ENCODE assay signal across 7 mouse cellular contexts in the genomic region with DNA sequence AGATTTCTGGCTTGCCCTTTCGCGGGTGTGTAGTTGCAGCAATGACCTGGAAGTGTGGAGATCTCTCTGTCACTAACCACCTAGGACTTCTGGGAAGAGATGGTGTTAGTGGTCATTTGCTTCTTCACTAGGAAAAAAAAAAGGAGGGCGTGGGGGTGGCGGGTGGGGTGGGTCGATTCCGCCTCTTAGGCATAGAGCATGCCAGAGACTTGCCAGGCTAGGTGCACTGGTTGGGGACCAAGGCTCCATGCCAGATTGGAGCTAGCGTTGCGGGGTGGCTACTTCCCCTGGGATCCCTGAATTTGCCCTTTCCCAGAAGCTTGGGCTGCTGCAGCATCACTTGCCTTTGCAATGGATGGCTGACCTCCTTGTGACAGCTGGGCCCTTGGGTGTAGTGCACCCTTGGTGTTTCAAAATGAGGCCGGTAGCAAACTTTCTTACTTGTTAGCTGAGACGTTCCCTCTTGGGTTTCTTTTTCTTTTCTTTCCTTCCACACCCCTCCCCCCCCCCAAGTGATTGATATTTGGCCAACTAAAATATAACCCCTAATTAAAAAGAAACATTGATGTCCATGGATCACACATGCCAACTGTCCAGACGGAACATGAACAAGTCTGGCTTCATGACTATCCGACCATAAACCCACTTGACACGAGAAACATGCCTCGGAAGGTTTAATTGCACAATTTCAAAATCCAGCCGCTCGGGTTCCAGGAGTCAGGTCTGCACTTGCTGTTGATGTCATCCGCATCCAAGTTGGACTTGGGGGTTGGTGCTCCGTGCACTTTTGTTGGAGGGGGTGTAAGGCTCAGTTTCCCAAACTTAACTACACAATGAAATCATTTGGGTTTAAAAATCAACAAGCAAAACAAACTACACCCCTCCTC. TPM values are rescaled to one million over a fixed set of nuclear protein-coding genes. Genes with fewer than 3 reads are reported as not detected.
DNase-seq lines count a peak whose midpoint lies in the region; ATAC-seq and TF ChIP-seq lines count a peak whose summit lies in the region.

No protein-coding gene starts in this region.

- no peak for ATAC-seq in heart, embryonic 12.5 days (ENCODE audit: insufficient number of reproducible peaks, low FRiP score)
- ATAC-seq in limb, embryonic 13.5 days (ENCODE audit: low FRiP score, low read depth): no peak

- DNase-seq in urinary bladder, postnatal 14 days (ENCODE audit: low spot score): peak; percentile 54
- DNase-seq in urinary bladder, adult 2 months (ENCODE audit: low spot score): no peak
- no peak for DNase-seq in left cerebral cortex, adult 9 months (ENCODE audit: low spot score in 2 of 2)
- DNase-seq in layer of hippocampus, postnatal 14 days (ENCODE audit: low spot score in 2 of 2): no peak

- peak overlapping the region; percentile 87 for H3K4me2 ChIP-seq in heart, embryonic 12.5 days
- peak overlapping the region; percentile 90 for H3K4me2 ChIP-seq in limb, embryonic 13.5 days (replicated peaks)

- H3K4me1 ChIP-seq in heart, embryonic 12.5 days (replicated peaks): no peaks in the 10 kb centered on the region; the same call in 1 of the 2 replicates
- peaks cover 30% of the 10 kb centered on the region for H3K4me1 ChIP-seq in limb, embryonic 13.5 days
- peaks cover 16% of the 10 kb centered on the region for H3K4me1 ChIP-seq in olfactory bulb, adult 2 months (ENCODE audit: control insufficient read depth, insufficient read depth, low read length)

- 38% methylated on average over 18 of the region's 18 CpGs for WGBS in heart, embryonic 12.5 days
- WGBS in limb, embryonic 13.5 days: 24% methylated on average over 18 of the region's 18 CpGs
- WGBS in olfactory bulb, adult 2 months: 20% methylated on average over 18 of the region's 18 CpGs

- TF ChIP-seq CTCF in olfactory bulb, adult 2 months (IDR thresholded peaks at IDR 0.05; ENCODE audit: insufficient read depth, low read depth, low read length): no peak

- no peak overlapping the region for H3K27ac ChIP-seq in heart, embryonic 12.5 days (ENCODE audit: poor library complexity, severe bottlenecking)
- H3K27ac ChIP-seq in limb, embryonic 13.5 days: peak overlapping the region; percentile 52; the same call in 1 of the 2 replicates
- no peak overlapping the region for H3K27ac ChIP-seq in olfactory bulb, adult 2 months (ENCODE audit: insufficient read depth, low read depth, low read length)

- TF ChIP-seq POLR2A in olfactory bulb, adult 2 months (IDR thresholded peaks at IDR 0.05; ENCODE audit: insufficient read depth, low read depth, low read length): no peak

- no peak overlapping the region for H3K9ac ChIP-seq in heart, embryonic 12.5 days
- H3K9ac ChIP-seq in limb, embryonic 13.5 days: peak overlapping the region; percentile 81

- peaks cover 48% of the 10 kb centered on the region for H3K27me3 ChIP-seq in heart, embryonic 12.5 days (replicated peaks)
- peaks cover 47% of the 10 kb centered on the region for H3K27me3 ChIP-seq in limb, embryonic 13.5 days

- H3K4me3 ChIP-seq in heart, embryonic 12.5 days: peak overlapping the region; percentile 67
- H3K4me3 ChIP-seq in limb, embryonic 13.5 days: peak overlapping the region; percentile 70
- H3K4me3 ChIP-seq in olfactory bulb, adult 2 months (ENCODE audit: insufficient read depth, low read depth, low read length): peak overlapping the region; percentile 59

- H3K36me3 ChIP-seq in heart, embryonic 12.5 days: no peaks in the 10 kb centered on the region
- H3K36me3 ChIP-seq in limb, embryonic 13.5 days: no peaks in the 10 kb centered on the region

- no peaks in the 10 kb centered on the region for H3K9me3 ChIP-seq in heart, embryonic 12.5 days (replicated peaks)
- H3K9me3 ChIP-seq in limb, embryonic 13.5 days: no peaks in the 10 kb centered on the region

RNA-seq across cellular contexts. Expression of a gene that starts 1.4 kb away (rescaled TPM):
- polyA plus RNA-seq in urinary bladder, adult 2 months (2012; rRNA removed): 9.1 and 10.4 TPM in 2 replicates
- polyA plus RNA-seq in heart, embryonic 12.5 days (2016; fragmentation: Nextera tagmentation; extraction: Ambion mirVana): 2.4 and 2.6 TPM in 2 replicates
- polyA plus RNA-seq in limb, embryonic 13.5 days (2015; fragmentation: Nextera tagmentation; extraction: Ambion mirVana): 16.4 and 17.0 TPM in 2 replicates
- not detected in 2 replicates for polyA plus RNA-seq in olfactory bulb, adult 2 months (2012; ENCODE audit: insufficient read depth, insufficient read length, low replicate concordance, missing spikeins)
- total RNA-seq in layer of hippocampus, postnatal 14 days (2021): 10 to 100 TPM; 17.6 to 19.0 TPM
